Mouse (Mus musculus): ENCODE results near the gene 1700057G04Rik. TPM values are rescaled to one million over a fixed set of nuclear protein-coding genes. Genes with fewer than 3 reads are reported as not detected.

1700057G04Rik gene
- not detected in 2 replicates for total RNA-seq (2012; rRNA removed)

- H3K36me3 ChIP-seq (ENCODE audit: control insufficient read depth, insufficient read depth, low read length, poor library complexity, severe bottlenecking), result no peaks in the 10 kb centered on the region
- no peak within 1 kb of the TSS for H3K9ac ChIP-seq (ENCODE audit: insufficient read depth, low read depth, low read length, poor library complexity, severe bottlenecking)
- TF ChIP-seq MAFK (IDR thresholded peaks at IDR 0.05; ENCODE audit: insufficient read depth, low read depth, low read length) (no peak), ZC3H11A (IDR thresholded peaks at IDR 0.05; ENCODE audit: borderline replicate concordance, low read depth, low read length) (no peak), ZNF384 (IDR thresholded peaks at IDR 0.05; ENCODE audit: low read depth, low read length) (no peak), CHD2 (IDR thresholded peaks at IDR 0.05; ENCODE audit: low read depth, low read length) (no peak), HCFC1 (IDR thresholded peaks at IDR 0.05; ENCODE audit: borderline replicate concordance, insufficient read depth, low read length) (no peak)
- no peaks in the 10 kb centered on the region for H3K9me3 ChIP-seq (ENCODE audit: control insufficient read depth, insufficient read depth, low read depth, low read length)
- in situ Hi-C loops (cut with MboI; ENCODE audit: low sequenced_read_pairs in 2 of 2, unreplicated experiment in 2 of 2), result no loop called here
- no peak for DNase-seq (ENCODE audit: low read depth, low spot score)
- no peaks in the 10 kb centered on the region for H3K4me1 ChIP-seq (ENCODE audit: control insufficient read depth in 2 of 2, insufficient read depth in 2 of 2, low read length in 2 of 2, poor library complexity in 1 of 2)
- no peak within 1 kb of the TSS for H3K4me3 ChIP-seq (ENCODE audit: insufficient read depth in 1 of 2, low read depth in 1 of 2, low read length in 2 of 2, poor library complexity in 1 of 2, severe bottlenecking in 1 of 2)
- no peak within 1 kb of the TSS for H3K27ac ChIP-seq (ENCODE audit: insufficient read depth, low read depth, low read length, poor library complexity, severe bottlenecking)
Observed at GRCm38 (mm10) chr9:92309077-92309476, at the start of gene 1700057G04Rik. Gene 1700057G04Rik, plus strand, starts transcription at chr9:92309377.

- in situ Hi-C loops (cut with MboI; ENCODE audit: low sequenced_read_pairs in 2 of 2, unreplicated experiment in 2 of 2), result no loop called here
- no peak overlapping the region; the same call in 1 of the 2 replicates for H3K27ac ChIP-seq (ENCODE audit: insufficient read depth, low read depth, low read length, poor library complexity, severe bottlenecking)
- H3K4me3 ChIP-seq (ENCODE audit: insufficient read depth in 1 of 2, low read depth in 1 of 2, low read length in 2 of 2, poor library complexity in 1 of 2, severe bottlenecking in 1 of 2), result no peak overlapping the region
- H3K36me3 ChIP-seq (ENCODE audit: control insufficient read depth, insufficient read depth, low read length, poor library complexity, severe bottlenecking), result no peaks in the 10 kb centered on the region; the same call in none of the 2 replicates
- TF ChIP-seq ZNF384 (IDR thresholded peaks at IDR 0.05; ENCODE audit: low read depth, low read length) (no peak), CHD2 (IDR thresholded peaks at IDR 0.05; ENCODE audit: low read depth, low read length) (peak; percentile 77; the same call in 1 of the 2 replicates)
- peak; percentile 67 for DNase-seq (ENCODE audit: low read depth, low spot score)
- H3K4me1 ChIP-seq (ENCODE audit: control insufficient read depth in 2 of 2, insufficient read depth in 2 of 2, low read length in 2 of 2, poor library complexity in 1 of 2), result peaks cover 1 to 10% of the 10 kb centered on the region in 2 experiments; a peak in 3 of 4 replicates
- no peaks in the 10 kb centered on the region for H3K9me3 ChIP-seq (ENCODE audit: control insufficient read depth, insufficient read depth, low read depth, low read length)
- H3K9ac ChIP-seq (ENCODE audit: insufficient read depth, low read depth, low read length, poor library complexity, severe bottlenecking), result no peak overlapping the region
Observed at GRCm38 (mm10) chr9:92260481-92261159, 48.6 kb upstream of the 1700057G04Rik start.

- TF ChIP-seq HCFC1 (IDR thresholded peaks at IDR 0.05; ENCODE audit: borderline replicate concordance, insufficient read depth, low read length) (no peak), MAFK (IDR thresholded peaks at IDR 0.05; ENCODE audit: insufficient read depth, low read depth, low read length) (no peak), ZNF384 (IDR thresholded peaks at IDR 0.05; ENCODE audit: low read depth, low read length) (no peak), CHD2 (IDR thresholded peaks at IDR 0.05; ENCODE audit: low read depth, low read length) (no peak), ZC3H11A (IDR thresholded peaks at IDR 0.05; ENCODE audit: borderline replicate concordance, low read depth, low read length) (no peak)
- DNase-seq (ENCODE audit: low read depth, low spot score), result no peak
- no peaks in the 10 kb centered on the region for H3K9me3 ChIP-seq (ENCODE audit: control insufficient read depth, insufficient read depth, low read depth, low read length)
- H3K4me1 ChIP-seq (ENCODE audit: control insufficient read depth in 2 of 2, insufficient read depth in 2 of 2, low read length in 2 of 2, poor library complexity in 1 of 2), result peaks cover 0 to 4% of the 10 kb centered on the region in 2 experiments; a peak in 3 of 4 replicates
- peaks cover 10% of the 10 kb centered on the region for H3K36me3 ChIP-seq (ENCODE audit: control insufficient read depth, insufficient read depth, low read length, poor library complexity, severe bottlenecking)
- H3K27ac ChIP-seq (ENCODE audit: insufficient read depth, low read depth, low read length, poor library complexity, severe bottlenecking), result no peak overlapping the region
- no peak overlapping the region for H3K9ac ChIP-seq (ENCODE audit: insufficient read depth, low read depth, low read length, poor library complexity, severe bottlenecking)
- in situ Hi-C loops (cut with MboI; ENCODE audit: low sequenced_read_pairs in 2 of 2, unreplicated experiment in 2 of 2), result no loop called here
- H3K4me3 ChIP-seq (ENCODE audit: insufficient read depth in 1 of 2, low read depth in 1 of 2, low read length in 2 of 2, poor library complexity in 1 of 2, severe bottlenecking in 1 of 2), result no peak overlapping the region
Observed at GRCm38 (mm10) chr9:92265719-92266118, 43.5 kb upstream of the 1700057G04Rik start.

- Histone ChIP-seq H3K27ac (ENCODE audit: insufficient read depth, low read depth, low read length, poor library complexity, severe bottlenecking) (no peak overlapping the region), H3K36me3 (ENCODE audit: control insufficient read depth, insufficient read depth, low read length, poor library complexity, severe bottlenecking) (peaks cover 10% of the 10 kb centered on the region), H3K9ac (ENCODE audit: insufficient read depth, low read depth, low read length, poor library complexity, severe bottlenecking) (no peak overlapping the region), H3K4me3 (ENCODE audit: insufficient read depth in 1 of 2, low read depth in 1 of 2, low read length in 2 of 2, poor library complexity in 1 of 2, severe bottlenecking in 1 of 2) (no peak overlapping the region), H3K4me1 (ENCODE audit: control insufficient read depth in 2 of 2, insufficient read depth in 2 of 2, low read length in 2 of 2, poor library complexity in 1 of 2) (no peaks in the 10 kb centered on the region), H3K9me3 (ENCODE audit: control insufficient read depth, insufficient read depth, low read depth, low read length) (no peaks in the 10 kb centered on the region)
- TF ChIP-seq ZNF384 (IDR thresholded peaks at IDR 0.05; ENCODE audit: low read depth, low read length) (no peak), HCFC1 (IDR thresholded peaks at IDR 0.05; ENCODE audit: borderline replicate concordance, insufficient read depth, low read length) (no peak), MAFK (IDR thresholded peaks at IDR 0.05; ENCODE audit: insufficient read depth, low read depth, low read length) (no peak), CHD2 (IDR thresholded peaks at IDR 0.05; ENCODE audit: low read depth, low read length) (no peak), ZC3H11A (IDR thresholded peaks at IDR 0.05; ENCODE audit: borderline replicate concordance, low read depth, low read length) (no peak)
- in situ Hi-C loops (cut with MboI; ENCODE audit: low sequenced_read_pairs in 2 of 2, unreplicated experiment in 2 of 2), result no loop called here
- DNase-seq (ENCODE audit: low read depth, low spot score), result no peak
Observed at GRCm38 (mm10) chr9:92266558-92267171, 42.5 kb upstream of the 1700057G04Rik start.

Measured in ES-E14 (cell line).